Mouse (Mus musculus) induced T-regulatory cell, adult 2 months (primary cell): ENCODE measurements at regions not wholly inside any gene's neighbourhood (a gene's known extent, or its start where the extent isn't known, plus 50 kb on each side); places are given as distances from the start of the nearest gene placed in this dataset.

Experiments
- DNase-seq: peaks from one replicate; pipeline ENCODE4 v3.0.0-alpha.2; 2012; ENCODE audit warnings: low read depth

DNA sequence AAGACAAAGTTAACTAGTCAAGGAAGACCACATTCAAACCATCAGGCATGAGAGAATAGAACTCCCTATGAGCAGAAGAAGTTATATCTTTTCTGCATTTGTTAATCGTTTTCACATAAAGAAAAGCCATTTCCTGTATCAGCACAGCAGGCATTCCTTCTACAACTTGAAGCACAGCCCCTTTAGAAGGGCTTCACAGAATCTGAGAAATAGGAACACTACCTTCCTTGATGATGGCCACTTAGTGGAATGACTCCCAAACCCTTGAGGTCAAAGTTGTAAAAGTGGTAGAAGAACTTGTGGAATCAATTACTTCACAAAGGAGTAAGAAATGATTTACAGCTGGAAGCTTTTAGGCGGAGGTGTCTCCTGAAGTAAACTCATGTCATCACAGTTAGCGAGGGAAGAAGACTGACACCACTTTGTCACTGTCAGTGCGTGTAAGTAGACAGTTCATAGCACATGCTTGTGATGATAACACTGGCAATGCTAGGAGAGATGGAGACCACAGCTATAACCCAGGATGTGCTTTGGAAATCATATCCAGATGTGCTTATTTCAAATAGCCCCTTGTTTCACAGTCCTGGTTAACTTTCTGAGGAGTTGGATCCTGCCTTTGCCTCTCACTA is 580.3 kb downstream of the Kctd12 start:
- no peak for DNase-seq

DNA sequence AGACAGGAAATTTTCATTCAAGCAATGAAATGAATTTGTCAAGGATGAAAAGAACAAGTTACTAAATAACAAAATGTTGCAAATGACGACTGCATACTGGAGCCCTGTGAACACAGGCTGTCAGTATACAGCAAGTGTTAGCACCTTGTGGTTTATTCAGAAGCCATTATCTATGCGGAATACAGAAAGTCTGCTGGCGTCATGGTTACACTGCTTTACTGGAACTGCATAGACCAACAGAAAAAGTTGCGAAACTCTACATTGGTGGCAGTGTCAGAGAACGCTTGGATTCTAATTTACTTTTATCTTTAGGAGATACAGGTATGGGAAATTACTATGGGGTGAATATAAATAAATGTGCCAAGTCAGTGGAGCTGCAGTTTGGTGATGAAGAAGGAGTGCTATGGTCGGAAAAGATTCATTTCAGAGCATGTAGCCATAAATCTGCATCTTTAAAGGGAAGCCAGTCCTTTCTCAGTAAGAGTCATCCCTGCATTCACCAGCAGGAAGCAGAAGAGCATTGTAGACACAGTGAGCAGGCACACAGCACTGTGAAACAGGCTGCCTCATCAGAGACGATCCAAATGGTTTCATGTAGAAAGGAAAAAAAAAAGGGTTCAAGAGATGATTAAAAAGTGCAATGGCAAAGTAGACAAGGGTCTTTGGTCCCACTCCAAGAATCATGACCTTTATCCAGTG is 586.3 kb downstream of the Kctd12 start:
- DNase-seq, result no peak

DNA sequence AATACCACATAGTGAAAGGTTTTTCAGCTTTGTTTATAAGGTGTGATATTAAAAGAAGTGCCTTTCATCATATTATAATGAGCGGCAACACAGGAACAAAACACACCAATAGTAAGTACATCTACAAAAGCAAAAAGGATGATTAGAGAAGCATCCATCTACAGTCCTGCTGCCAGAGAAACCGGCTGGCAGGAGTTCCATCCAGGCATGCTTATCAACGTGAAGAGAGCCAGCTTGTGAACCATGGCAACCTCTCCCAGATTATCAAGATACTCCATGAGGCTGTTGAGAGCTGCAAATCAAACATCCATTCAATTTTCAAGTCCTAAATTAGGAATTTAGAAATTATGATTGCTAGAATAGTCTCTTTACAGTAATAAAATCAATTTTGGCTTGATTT is 590.1 kb downstream of the Kctd12 start:
- no peak for DNase-seq

DNA sequence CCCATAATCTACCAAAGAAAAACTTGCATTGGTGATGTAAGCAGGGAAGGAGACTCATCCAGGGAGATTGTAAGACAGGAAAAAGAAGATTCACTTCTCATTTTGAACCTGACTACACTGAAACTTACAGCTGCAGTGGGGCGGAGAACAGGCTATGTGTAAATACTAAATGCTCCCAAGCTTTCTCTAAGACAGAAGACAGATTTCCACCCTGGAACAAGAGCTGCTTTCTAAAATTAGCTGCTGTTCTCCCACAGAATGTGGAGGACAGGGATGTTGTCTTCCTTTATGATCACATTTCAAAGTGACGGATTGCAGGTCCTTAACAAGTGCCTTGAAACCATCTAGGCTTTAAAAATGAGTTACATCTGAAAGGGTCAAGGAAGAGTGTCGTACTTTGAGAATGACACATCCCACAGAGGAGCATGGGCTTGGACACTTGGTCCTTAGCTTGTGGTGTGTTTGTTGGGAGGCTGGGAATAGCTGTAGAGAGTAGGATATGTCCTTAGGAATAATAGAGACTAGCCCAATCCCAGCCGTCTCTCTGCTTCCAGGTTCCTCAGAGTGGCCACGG is 609.4 kb downstream of the Kctd12 start:
- DNase-seq, result no peak

DNA sequence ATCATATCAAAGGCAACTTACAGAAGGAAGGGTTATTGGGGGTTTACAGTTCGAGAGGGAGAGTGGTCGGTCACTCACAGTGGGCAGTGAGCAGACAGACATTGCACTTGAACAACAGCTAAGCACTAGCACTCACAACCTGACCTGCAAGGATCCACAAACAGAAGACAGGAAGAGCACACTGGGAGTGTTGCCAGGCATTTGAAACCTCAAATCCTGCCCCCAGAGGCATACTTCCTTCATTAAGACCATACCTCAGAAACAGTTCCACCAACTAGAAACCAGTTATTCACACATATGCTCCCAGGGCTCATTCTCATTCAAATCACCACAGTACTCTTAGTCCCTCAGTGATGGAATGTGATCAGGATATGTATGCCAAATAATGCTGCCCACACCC is 620.8 kb downstream of the Kctd12 start:
- no peak for DNase-seq

DNA sequence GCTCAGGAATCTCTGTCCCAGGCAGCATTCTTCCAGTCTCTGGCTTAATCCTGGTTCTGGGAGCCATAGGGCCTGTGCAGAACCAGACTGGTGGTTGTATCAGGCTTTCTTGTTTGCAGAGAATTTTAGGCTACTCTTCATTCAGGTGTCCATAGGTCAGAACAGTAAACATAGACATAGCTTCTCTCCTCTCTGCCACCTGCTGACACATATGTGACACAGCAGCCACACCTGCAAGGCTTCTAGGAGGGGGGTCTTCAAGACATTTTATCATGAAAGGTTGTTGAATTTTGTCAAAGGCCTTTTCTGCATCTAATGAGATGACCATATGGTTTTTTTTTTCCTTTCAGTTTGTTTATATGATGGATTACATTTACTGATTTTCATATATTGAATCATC is 599.7 kb downstream of the Lmo7 start:
- no peak for DNase-seq

DNA sequence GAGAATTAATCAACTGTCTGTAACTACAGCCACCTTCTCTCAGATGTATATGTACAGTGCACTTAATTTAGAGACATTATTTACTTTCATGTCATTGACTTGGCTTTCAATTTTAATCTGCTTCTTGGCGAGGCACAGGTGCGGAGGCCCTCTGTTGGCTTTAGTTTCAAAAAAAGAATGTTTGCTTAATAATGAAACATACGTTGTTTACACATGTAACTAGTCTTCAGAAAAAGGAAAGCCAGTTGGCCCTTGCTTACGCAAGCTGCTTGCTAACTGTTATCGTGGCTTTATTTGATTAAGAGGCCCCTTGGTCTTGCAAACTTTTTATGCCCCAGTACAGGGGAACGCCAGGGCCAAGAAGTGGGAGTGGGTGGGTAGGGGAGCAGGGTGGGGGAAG is 576.6 kb downstream of the Lmo7 start:
- DNase-seq, result no peak

DNA sequence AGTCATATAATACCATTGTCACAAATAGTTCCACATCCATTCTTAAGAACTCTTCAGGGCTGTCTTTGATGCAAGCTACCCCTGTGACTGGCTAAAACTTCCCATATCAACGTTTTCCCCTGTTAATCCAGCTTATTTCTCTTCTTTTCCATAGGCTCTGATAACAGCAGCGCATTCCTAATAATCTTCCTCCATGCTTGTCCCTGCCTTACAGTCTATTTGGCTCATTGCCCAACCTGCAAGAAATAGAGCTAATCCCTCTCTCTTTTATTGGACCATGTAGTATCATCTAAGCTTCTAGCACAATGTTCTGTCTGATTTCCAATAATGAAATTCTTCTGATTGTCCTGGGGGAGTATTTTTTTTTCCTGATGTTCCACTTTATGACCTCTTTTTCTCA is 573.1 kb downstream of the Lmo7 start:
- no peak for DNase-seq

DNA sequence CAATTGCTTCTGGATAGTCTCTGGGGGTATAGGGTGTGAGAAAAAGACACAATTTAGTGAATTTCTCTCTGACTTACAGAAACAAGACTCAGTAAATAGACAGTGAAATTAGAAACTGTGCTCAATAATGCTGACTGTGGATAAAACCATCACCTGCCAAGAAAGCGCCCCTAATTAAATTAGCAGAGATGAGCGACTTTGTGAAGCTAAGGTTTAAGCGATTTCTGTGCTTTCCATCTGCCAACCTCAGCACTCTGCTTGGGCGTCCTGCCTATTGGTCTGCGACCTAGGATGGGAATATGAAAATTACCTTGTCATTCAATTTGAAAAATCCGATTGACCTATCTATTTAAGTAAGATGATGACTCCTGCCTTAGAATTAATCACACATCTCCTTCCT is 570.5 kb downstream of the Lmo7 start:
- DNase-seq, result no peak

DNA sequence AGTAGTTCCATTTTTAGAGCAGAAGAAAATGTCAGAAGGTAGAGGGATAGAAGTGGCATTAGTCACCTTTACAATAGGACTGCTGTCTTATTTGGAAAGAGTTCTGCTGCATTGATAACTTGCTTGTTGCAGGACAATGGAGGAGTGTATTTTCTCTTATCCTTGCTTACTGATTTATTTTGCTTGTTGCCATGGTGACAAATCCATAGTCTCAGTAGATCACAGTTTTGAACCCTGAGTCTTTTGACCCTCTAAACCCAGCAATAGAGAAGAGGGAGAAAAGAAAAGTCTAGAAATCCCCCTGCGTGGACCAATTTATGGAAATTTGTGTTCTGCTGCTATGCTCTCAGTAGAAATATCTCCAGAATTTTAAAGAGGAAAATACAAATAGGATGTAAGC is 561.6 kb downstream of the Lmo7 start:
- DNase-seq, result no peak

DNA sequence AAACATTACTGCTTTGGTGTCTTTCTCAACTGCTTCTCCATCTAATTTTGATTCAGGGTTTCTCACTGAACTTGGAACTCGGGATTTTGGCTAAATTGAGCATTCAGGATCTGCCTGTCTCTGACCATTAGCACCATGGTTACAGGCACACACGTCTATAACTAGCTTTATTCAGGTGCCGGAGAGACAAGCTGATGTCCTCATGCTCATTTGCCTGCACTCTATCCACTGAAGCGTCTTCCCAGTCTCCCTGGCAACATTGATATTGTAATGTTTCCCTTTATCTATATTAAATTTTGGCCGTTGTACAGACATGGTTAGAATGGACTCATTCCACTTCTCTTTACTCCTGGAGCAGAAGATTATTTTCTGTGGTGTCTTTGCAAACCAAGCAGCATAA is 520.3 kb downstream of the Lmo7 start:
- no peak for DNase-seq

DNA sequence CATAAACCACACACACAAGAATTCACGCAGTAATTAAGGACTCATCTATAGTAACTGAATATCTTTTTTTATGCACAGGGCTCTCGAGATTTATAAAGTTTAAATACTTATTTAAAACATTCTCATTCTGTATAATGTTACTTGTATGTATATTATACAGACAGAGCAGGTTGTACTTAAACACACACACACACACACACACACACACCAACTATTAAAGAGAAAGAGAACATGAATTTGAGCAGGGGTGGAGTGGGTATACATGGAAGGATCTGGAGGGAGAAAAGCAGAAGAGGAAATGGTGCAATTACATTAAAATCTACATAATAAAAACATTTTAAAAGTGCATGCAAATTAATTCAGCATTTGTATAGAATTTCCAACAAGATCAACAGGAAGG is 518.8 kb downstream of the Lmo7 start:
- DNase-seq, result no peak

DNA sequence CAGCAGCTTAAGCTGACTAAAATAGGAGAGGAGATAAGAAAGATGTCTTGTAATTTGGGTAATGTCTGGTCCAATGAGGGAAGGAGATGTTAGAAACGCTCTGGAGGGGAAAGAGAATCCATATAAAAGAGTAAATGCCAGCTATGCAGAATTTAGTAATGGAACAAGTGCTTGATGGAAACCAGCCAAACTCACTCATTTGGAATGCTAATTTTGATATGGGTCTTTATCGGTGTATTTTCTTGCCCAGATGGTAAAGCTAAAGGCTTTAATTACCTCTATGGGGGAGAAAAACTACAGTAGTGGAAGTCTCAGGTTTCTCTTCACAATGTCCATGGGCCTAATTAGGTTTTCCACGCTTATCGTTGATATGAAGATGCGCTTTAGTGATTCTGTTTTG is 518.3 kb downstream of the Lmo7 start:
- DNase-seq, result no peak

DNA sequence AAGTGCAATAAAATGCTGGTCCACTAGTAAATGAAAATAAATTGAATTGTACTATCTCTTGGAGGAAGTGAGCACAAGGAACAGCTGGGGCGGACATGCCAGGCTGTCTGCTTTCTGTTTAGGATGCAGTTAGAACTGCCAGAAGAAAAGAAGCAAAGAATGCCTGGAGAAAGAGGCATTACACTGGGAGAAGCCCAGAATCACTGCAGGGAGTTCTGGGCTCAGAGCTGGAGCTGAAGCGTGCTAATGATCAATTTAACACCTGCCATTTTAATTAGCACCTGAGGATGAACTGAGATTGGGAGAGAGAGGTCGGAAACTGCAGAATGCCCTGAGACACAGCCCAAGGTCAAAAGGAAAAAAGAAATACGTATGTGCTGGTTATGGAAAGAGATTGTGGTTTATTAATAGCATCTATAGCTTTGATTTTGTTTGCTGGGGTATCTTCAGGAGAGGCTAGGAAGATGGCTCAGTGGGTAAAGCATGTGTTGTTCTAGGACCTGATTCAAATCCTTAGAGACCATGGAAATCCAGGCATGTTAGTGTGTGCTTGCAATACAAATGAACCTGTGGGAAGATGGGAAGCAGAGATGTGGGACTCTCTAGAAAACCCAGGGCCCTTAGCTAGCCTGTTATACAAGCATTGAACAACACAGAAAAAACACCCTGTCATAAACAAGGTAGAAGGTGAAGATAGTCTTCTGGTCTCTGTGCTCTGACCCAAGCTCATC is 514.2 kb downstream of the Lmo7 start:
- no peak for DNase-seq

DNA sequence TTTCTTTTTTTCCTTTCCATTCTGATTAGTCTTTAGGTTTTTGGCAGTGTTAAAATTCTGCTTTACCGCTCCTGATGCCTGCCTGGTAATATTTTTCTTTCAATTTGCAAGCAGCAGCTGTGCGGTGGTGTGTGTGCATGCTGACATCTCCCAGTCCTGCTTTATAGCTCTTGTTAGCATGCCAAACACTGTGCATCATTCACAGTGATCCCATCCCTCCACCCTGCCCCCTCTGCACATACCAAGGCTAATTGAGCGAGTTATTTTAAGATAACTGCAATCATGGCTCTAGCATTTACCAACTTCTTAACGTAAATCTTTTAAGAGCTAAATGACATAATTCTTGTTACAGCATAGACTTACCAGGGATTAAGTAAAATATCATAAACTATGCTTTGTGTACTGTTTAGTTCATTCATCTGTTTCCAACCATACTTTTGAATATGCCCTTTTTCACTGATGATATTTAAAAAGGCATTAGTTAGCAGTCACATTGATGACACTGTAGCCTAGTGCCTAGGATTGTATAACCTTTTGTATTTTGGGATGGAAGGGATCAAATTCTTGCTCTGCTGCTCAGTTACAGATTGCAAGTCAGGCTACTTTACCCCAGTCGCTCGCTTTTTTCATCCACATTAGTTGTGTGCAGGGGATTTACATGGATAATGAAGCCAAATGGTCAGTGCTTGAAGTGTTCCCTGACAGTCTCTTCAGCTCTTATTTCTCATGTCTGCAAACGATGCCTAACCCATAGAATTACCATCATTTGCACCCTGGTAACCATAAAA is 487.0 kb downstream of the Lmo7 start:
- DNase-seq, result no peak

DNA sequence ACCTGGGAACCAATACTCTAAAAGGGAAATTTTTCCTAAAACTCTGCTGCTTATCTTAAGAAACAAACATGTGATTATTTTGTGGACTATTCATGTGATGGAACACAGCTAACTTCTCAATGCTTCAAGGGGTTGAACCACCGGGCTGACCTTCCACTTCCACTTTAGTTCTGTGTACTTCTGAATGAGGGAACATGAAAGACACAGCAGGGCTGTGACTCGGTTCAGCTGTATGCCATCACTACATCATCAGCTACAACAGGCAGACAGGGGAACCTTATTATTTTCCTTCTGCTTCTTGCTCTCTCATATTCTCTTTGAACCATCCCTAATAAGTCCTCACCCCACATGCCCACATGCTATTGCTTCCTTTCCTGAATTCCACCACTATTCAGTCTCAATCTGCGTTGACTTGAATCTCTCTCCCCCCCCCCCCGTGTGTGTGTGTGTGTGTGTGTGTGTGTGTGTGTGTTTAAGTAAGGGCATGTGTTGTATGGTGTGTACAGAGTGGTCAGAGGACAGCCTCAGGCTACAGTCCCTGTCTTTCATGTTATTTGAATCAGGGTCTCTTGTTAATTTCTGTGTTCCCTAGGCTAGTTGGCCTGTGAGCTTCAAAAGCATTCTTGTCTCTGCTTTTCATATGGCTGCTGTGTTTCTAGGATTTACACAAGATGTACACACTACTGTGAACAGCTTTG is 485.7 kb downstream of the Lmo7 start:
- DNase-seq, result no peak

DNA sequence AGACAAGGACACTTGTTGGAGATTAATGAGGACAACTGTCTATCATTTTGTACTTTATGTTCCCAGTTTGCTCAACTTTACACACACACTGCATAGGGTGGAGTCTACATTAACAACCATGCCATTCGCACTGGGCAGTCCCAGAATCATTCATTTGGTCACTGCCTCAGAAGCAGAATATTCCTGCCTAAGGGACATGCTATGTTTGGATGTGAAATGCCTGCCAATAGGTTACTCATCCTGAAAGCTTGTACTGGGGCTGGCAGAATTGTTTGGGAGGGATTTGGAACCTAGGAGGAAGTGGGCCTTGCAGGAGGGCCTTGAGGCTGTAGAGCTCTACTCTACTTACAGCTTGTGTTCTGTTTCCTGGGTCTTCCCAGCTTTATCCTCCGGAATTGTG is 482.3 kb downstream of the Lmo7 start:
- DNase-seq, result no peak

DNA sequence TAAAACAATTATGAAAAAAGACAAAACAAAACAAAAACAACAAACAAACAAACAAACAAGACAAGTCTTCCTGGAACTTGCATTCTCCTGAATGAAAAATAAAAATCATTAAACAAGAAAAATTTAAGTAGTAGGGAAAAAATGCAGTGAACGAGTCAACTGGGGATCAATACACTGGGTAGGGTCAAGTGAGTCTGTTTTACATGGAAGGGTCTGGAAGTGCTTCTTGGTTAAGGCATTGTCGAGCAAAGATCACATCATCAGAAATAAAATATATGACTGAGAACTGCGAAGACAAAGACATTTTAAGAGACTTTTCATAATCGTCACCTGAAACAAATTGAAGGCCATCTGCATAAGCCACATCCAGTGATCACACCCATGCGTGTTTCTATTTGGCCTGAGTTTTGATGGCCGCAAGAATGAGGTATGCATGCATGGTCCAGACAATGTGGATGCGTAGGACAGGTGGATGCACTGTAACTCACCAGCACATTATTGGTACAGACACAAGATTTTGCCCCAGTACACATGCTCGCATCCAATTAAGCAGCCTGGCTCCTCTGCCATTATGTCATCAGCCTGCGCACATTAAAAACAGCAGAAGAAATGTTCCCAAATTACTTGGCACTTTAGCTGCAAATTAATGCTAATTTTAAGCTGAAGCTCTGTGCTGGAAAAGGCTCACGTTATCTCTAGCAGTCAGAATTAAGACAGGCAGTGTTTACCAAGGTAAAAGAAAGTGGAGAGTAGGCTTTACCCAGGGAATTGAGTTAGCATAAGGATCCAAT is 475.3 kb downstream of the Lmo7 start:
- DNase-seq, result no peak

DNA sequence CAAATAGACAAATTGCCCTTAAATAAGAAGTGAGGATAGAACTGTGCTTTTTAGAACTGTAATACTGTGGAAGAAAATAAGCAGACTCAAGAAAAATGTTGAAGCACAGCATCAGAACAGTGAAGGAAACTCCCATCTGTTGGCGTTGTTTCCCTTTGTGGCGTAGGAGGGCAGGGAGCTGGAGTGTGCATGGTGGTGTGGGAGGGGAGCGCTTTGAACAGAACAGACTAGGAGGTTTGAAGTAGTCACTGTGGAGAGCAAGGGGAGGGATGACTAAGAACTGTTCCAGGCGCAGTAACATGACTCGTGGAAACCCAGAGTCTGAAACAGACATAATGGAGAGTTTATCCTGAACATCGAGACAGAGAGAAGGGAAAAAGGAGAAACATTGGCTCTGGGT is 469.7 kb downstream of the Lmo7 start:
- no peak for DNase-seq

DNA sequence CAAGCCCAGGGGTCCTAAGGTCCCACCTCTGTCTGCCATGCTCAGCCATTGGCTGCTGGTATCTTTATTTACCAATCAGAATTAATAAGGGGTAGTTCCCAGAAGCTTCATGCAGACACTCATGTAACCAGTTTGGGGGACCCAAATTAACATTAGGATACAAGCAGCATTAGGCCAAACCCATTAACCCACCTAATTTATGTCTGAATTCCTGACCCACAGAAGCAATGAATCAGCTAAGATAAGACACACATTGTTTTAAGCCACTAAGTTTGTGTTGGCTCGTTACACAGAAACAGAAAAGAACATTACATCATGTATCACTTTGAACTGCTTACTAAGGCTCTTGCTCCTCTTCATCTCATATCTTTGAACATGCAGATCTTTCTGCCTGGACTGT is 461.0 kb downstream of the Lmo7 start:
- no peak for DNase-seq

DNA sequence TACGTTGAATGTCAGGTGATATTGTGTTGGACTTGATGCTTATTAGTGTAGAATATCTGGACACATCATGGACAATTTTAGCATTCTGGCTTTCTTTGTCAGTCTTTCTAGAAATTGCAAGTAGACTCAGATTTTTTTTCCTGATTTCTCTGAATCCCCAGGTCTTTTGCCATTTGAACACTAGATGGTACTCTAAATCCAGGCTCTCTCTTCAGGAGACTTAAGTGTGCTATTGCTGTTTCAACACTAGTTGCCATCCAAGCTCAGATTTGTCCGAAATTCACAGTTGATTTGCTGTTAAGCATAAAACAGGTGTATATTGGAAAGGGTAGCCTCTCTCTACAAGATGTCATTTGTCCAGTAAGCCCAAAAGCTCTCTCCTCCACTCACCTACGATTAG is 451.5 kb downstream of the Lmo7 start:
- no peak for DNase-seq
